Mouse (Mus musculus) mouse trophoblast stem cell (cell line): ENCODE results near the gene Trim21.

Experiments
- in situ Hi-C, 2 experiments: fragments of 300-500 bp; cut with MseI, MboI; formaldehyde crosslinking; loops; 2 replicates in 1 of 2; 3 replicates in 1 of 2; pipeline ENCODE4 v1.15.1; 2025

Gene Trim21

DNA sequence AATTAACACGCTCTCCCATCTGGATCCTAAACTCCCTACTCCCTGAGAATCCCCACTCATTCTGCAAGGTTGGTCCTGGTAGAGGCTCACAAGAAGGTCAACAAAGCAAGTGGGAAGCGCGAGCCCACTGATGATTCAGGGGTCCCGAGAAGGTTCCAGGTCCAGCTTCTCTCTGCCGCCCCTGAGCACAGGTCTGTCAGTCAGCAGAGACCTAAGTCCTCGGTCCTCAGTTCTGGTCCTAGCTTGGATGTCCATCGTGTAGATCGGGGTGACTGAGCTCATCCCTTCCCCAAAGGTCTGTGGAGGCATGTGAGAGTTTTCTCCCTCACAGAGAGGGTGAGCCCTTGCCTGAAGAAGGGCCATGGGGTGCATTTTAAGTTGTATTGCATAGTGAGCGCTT, 57.2 kb downstream of the Trim21 start:
- in situ Hi-C loops, result no loop called here
